In genomic region chr1:139346030-139346601, GRCm38 (mm10) we compare ENCODE assay signal across 17 mouse cellular contexts. TPM values are rescaled to one million over a fixed set of nuclear protein-coding genes. Genes with fewer than 3 reads are reported as not detected.
DNase-seq lines count a peak whose midpoint lies in the region; ATAC-seq and TF ChIP-seq lines count a peak whose summit lies in the region.
"Had no signal": no experiment of that assay in that cellular context is flagged by ENCODE, and none has a peak within 500 bp of the region (broad histone marks: within the 10 kb centered on the region; RNA-seq: fewer than 3 reads in every experiment).

No protein-coding gene starts in this region.

- H3K27me3 ChIP-seq in forebrain, embryonic 10.5 days (ENCODE audit: poor library complexity, severe bottlenecking): no peaks in the 10 kb centered on the region
- H3K27me3 ChIP-seq in forebrain, embryonic 16.5 days (replicated peaks; ENCODE audit: control insufficient read depth, insufficient read depth, low read length): no peaks in the 10 kb centered on the region
- H3K27me3 ChIP-seq in hindbrain, postnatal 0 days (ENCODE audit: insufficient read depth, low read length): no peaks in the 10 kb centered on the region
- H3K27me3 ChIP-seq in neural tube, embryonic 12.5 days (replicated peaks): no peaks in the 10 kb centered on the region
- no peaks in the 10 kb centered on the region for H3K27me3 ChIP-seq in liver, embryonic 12.5 days (replicated peaks)
- H3K27me3 ChIP-seq: embryonic facial prominence, embryonic 12.5 days had no signal

- no peak for DNase-seq in forebrain, embryonic 10.5 days (ENCODE audit: extremely low spot score, low spot score)
- DNase-seq in hindbrain, postnatal 0 days (ENCODE audit: low spot score): no peak
- DNase-seq in adrenal gland, adult 8-10 months: no peak
- no peak for DNase-seq in ovary, postnatal 36 days (ENCODE audit: low spot score)
- DNase-seq: cerebellum, postnatal 25 days; gastrocnemius, postnatal 10 days; heart, postnatal 10 days; lung, embryonic 14.5 days had no signal

- WGBS in forebrain, embryonic 10.5 days: 53% methylated on average over 6 of the region's 6 CpGs
- WGBS in forebrain, embryonic 16.5 days: 30% methylated on average over 6 of the region's 6 CpGs
- 39% methylated on average over 6 of the region's 6 CpGs for WGBS in hindbrain, postnatal 0 days
- 63% methylated on average over 6 of the region's 6 CpGs for WGBS in neural tube, embryonic 12.5 days
- WGBS in liver, embryonic 12.5 days (ENCODE audit: insufficient replicate concordance): 77% methylated on average over 6 of the region's 6 CpGs

- H3K27ac ChIP-seq in forebrain, embryonic 10.5 days: peak overlapping the region; percentile 78; the same call in 1 of the 2 replicates
- H3K27ac ChIP-seq in forebrain, embryonic 16.5 days (ENCODE audit: low read length): peak overlapping the region; percentile 78; the same call in 1 of the 2 replicates
- H3K27ac ChIP-seq in hindbrain, postnatal 0 days: peak overlapping the region; percentile 43; the same call in 1 of the 2 replicates
- no peak overlapping the region for H3K27ac ChIP-seq in neural tube, embryonic 12.5 days
- H3K27ac ChIP-seq in liver, embryonic 12.5 days: no peak overlapping the region
- H3K27ac ChIP-seq: embryonic facial prominence, embryonic 12.5 days; kidney, postnatal 0 days; macrophage had no signal

- H3K4me1 ChIP-seq in forebrain, embryonic 10.5 days: peaks cover 24% of the 10 kb centered on the region
- H3K4me1 ChIP-seq in forebrain, embryonic 16.5 days (replicated peaks; ENCODE audit: control insufficient read depth, insufficient read depth, low read length): peaks cover 17% of the 10 kb centered on the region
- H3K4me1 ChIP-seq in hindbrain, postnatal 0 days (ENCODE audit: insufficient read depth, low read length): 0 out of 2 replicates have a peak, but pooled peaks cover 4% of the 10 kb centered on the region
- peaks cover 14% of the 10 kb centered on the region for H3K4me1 ChIP-seq in neural tube, embryonic 12.5 days
- no peaks in the 10 kb centered on the region for H3K4me1 ChIP-seq in liver, embryonic 12.5 days

- TF ChIP-seq CTCF in hindbrain, postnatal 0 days (IDR thresholded peaks at IDR 0.05; ENCODE audit: low read depth): no peak

- H3K9me3 ChIP-seq in forebrain, embryonic 10.5 days: no peaks in the 10 kb centered on the region
- H3K9me3 ChIP-seq in forebrain, embryonic 16.5 days (ENCODE audit: control insufficient read depth, low read length): no peaks in the 10 kb centered on the region
- H3K9me3 ChIP-seq in hindbrain, postnatal 0 days (ENCODE audit: low read length): no peaks in the 10 kb centered on the region
- no peaks in the 10 kb centered on the region for H3K9me3 ChIP-seq in neural tube, embryonic 12.5 days
- no peaks in the 10 kb centered on the region for H3K9me3 ChIP-seq in liver, embryonic 12.5 days (replicated peaks)
- H3K9me3 ChIP-seq: embryonic facial prominence, embryonic 12.5 days had no signal

- H3K9ac ChIP-seq in forebrain, embryonic 16.5 days (replicated peaks; ENCODE audit: low read depth, low read length): no peak overlapping the region
- no peak overlapping the region for H3K9ac ChIP-seq in hindbrain, postnatal 0 days (replicated peaks; ENCODE audit: low read length)
- H3K9ac ChIP-seq in neural tube, embryonic 12.5 days: no peak overlapping the region
- H3K9ac ChIP-seq in liver, embryonic 12.5 days: no peak overlapping the region
- H3K9ac ChIP-seq: embryonic facial prominence, embryonic 12.5 days; lung, embryonic 14.5 days had no signal

- H3K4me3 ChIP-seq in forebrain, embryonic 10.5 days: no peak overlapping the region
- H3K4me3 ChIP-seq in forebrain, embryonic 16.5 days (replicated peaks; ENCODE audit: low read length): no peak overlapping the region
- no peak overlapping the region for H3K4me3 ChIP-seq in hindbrain, postnatal 0 days (ENCODE audit: low read length)
- no peak overlapping the region for H3K4me3 ChIP-seq in neural tube, embryonic 12.5 days
- no peak overlapping the region for H3K4me3 ChIP-seq in liver, embryonic 12.5 days
- H3K4me3 ChIP-seq: embryonic facial prominence, embryonic 12.5 days had no signal

- H3K4me2 ChIP-seq in forebrain, embryonic 16.5 days (ENCODE audit: low read length): no peak overlapping the region
- H3K4me2 ChIP-seq in hindbrain, postnatal 0 days (ENCODE audit: low read depth, low read length): no peak overlapping the region
- no peak overlapping the region for H3K4me2 ChIP-seq in neural tube, embryonic 12.5 days (replicated peaks)
- no peak overlapping the region for H3K4me2 ChIP-seq in liver, embryonic 12.5 days
- H3K4me2 ChIP-seq: embryonic facial prominence, embryonic 12.5 days; lung, embryonic 14.5 days had no signal

- H3K36me3 ChIP-seq in forebrain, embryonic 10.5 days (replicated peaks): no peaks in the 10 kb centered on the region
- H3K36me3 ChIP-seq in forebrain, embryonic 16.5 days (ENCODE audit: control insufficient read depth, insufficient read depth): no peaks in the 10 kb centered on the region
- H3K36me3 ChIP-seq in hindbrain, postnatal 0 days (ENCODE audit: insufficient read depth, low read length): no peaks in the 10 kb centered on the region
- no peaks in the 10 kb centered on the region for H3K36me3 ChIP-seq in neural tube, embryonic 12.5 days
- H3K36me3 ChIP-seq in liver, embryonic 12.5 days: no peaks in the 10 kb centered on the region
- H3K36me3 ChIP-seq: embryonic facial prominence, embryonic 12.5 days had no signal

- ATAC-seq in forebrain, embryonic 16.5 days: no peak
- ATAC-seq in hindbrain, postnatal 0 days: no peak
- peak; percentile 17; the same call in 1 of the 2 replicates for ATAC-seq in neural tube, embryonic 12.5 days (ENCODE audit: low FRiP score, low read depth)
- ATAC-seq in liver, embryonic 12.5 days: no peak
- ATAC-seq: intestine, embryonic 16.5 days had no signal

RNA-seq across cellular contexts. Expression of gene Crb1, which starts 30.8 kb away (rescaled TPM):
- 0.73 and 1.0 TPM in 2 replicates for polyA plus RNA-seq in forebrain, embryonic 10.5 days (2016; fragmentation: Nextera tagmentation; extraction: Ambion mirVana)
- polyA plus RNA-seq in forebrain, embryonic 16.5 days (2015; fragmentation: Nextera tagmentation; extraction: Ambion mirVana): 0.71 and 1.1 TPM in 2 replicates
- 1.5 and 4.6 TPM in 2 replicates for total RNA-seq in hindbrain, postnatal 0 days (2014; rRNA removed)
- 0.83 and 0.96 TPM in 2 replicates for polyA plus RNA-seq in hindbrain, postnatal 0 days (2015; fragmentation: Nextera tagmentation; extraction: Ambion mirVana)
- polyA plus RNA-seq in neural tube, embryonic 12.5 days (2016; fragmentation: Nextera tagmentation; extraction: Ambion mirVana): 1.7 TPM in 2 replicates
- 0.05 TPM in 1 of 2 replicates, not detected in the other for polyA plus RNA-seq in liver, embryonic 12.5 days (2016; fragmentation: Nextera tagmentation; extraction: Ambion mirVana)
- total RNA-seq in adrenal gland, adult 8-10 months (2022): not detected
- total RNA-seq: gastrocnemius, postnatal 10 days; liver, adult 2 months; MEL had no signal
- polyA plus RNA-seq: liver, adult 2 months; lung, embryonic 14.5 days; macrophage had no signal

Comparison
In these comparisons a context has a peak if more than half of its experiments do, and no peak if none do; other contexts are left out.
1. H3K27ac ChIP-seq: peak in forebrain, embryonic 10.5 days (single experiment), forebrain, embryonic 16.5 days (single experiment) and hindbrain, postnatal 0 days (single experiment); none in neural tube, embryonic 12.5 days (single experiment) and liver, embryonic 12.5 days (single experiment).